Mouse (Mus musculus) adrenal gland, postnatal 25 days (tissue): ENCODE measurements around the gene Gm6356. TPM values are rescaled to one million over a fixed set of nuclear protein-coding genes. Genes with fewer than 3 reads are reported as not detected.
"Not testable (repeated sequence)": the region's sequence is repeated elsewhere in the genome, so short reads cannot be mapped to it uniquely, and the experiment has no call there.

Source experiments
- DNase-seq: peaks from one replicate; pipeline ENCODE4 v3.0.0; 2021; ENCODE audit warnings: mixed read lengths
- long read RNA-seq: library from polyadenylated mRNA; stranded (forward); transcript quantifications from one replicate; pipeline ENCODE4 v2.0.0, GENCODE M21; 2021
- total RNA-seq: library from RNA; stranded (reverse); gene quantifications from 2 replicates; pipeline ENCODE4 v1.2.3, GENCODE M21; 2021

The Gm6356 gene
- not detected in 2 replicates for total RNA-seq
- long read RNA-seq = 0 reads

GRCm38 (mm10) chr14:6973718-6974117, at the start of gene Gm6356:
TSS of gene Gm6356 (minus strand) at chr14:6973818.
- DNase-seq = not testable (repeated sequence)

Other genes starting within 250 kb of the Gm6356 start
- gene Gm3636, start 231.5 kb downstream of the Gm6356 start, total RNA-seq = 0.39 TPM in 1 of 2 replicates, not detected in the other
- not detected in 2 replicates for gene Gm8362, start 199.4 kb downstream of the Gm6356 start, total RNA-seq
- not detected in 2 replicates for gene Gm3642, start 133.5 kb downstream of the Gm6356 start, total RNA-seq
- gene Gm3667, start 83.9 kb downstream of the Gm6356 start, total RNA-seq = 0.18 TPM in 1 of 2 replicates, not detected in the other
- not detected in 2 replicates for gene Gm10406, start 53.6 kb upstream of the Gm6356 start, total RNA-seq
- gene Gm3685, start 71.2 kb upstream of the Gm6356 start, total RNA-seq = not detected in 2 replicates
- 0.79 TPM in 1 of 2 replicates, not detected in the other for gene Gm3696, start 126.8 kb upstream of the Gm6356 start, total RNA-seq
- not detected in 2 replicates for gene Gm6676, start 151.6 kb upstream of the Gm6356 start, total RNA-seq
- gene Gm3512, start 200.7 kb upstream of the Gm6356 start, total RNA-seq = 0.52 and 0.71 TPM in 2 replicates
- gene Gm16434, start 220.7 kb upstream of the Gm6356 start, total RNA-seq = not detected in 2 replicates